Mouse (Mus musculus) G1E-ER4 (cell line): Measurements from ENCODE around the gene Mrpl4. TPM values are rescaled to one million over a fixed set of nuclear protein-coding genes. Genes with fewer than 3 reads are reported as not detected.

Experiments
- GATA1 ChIP-seq: IDR thresholded peaks from one replicate; pipeline ENCODE4 v1.8.0; 2012; ENCODE audit warnings: low read length, inconsistent platforms
- polyA plus RNA-seq: library from polyadenylated mRNA; stranded (reverse); fragments of >175 nt; gene quantifications from 2 replicates; pipeline ENCODE4 v1.2.3, GENCODE M21; 2012

Mrpl4 gene
- polyA plus RNA-seq, 1 experiment: 88.1 TPM

- TF ChIP-seq GATA1: no peak
These were observed 25.4 kb upstream of the Mrpl4 start for GRCm38 (mm10) chr9:20976961-20977689.

- no peak for TF ChIP-seq GATA1
These were observed 24.0 kb upstream of the Mrpl4 start for GRCm38 (mm10) chr9:20978409-20979095.

- TF ChIP-seq GATA1: no peak
These were observed 23.4 kb upstream of the Mrpl4 start for GRCm38 (mm10) chr9:20979181-20979580.

- TF ChIP-seq GATA1: no peak
These were observed 22.8 kb upstream of the Mrpl4 start for GRCm38 (mm10) chr9:20979769-20980168.

GRCm38 (mm10) chr9:20982171-20982570, 20.4 kb upstream of the Mrpl4 start:
- TF ChIP-seq GATA1: no peak

- no peak for TF ChIP-seq GATA1
These were observed 19.4 kb upstream of the Mrpl4 start for GRCm38 (mm10) chr9:20983169-20983568.

GRCm38 (mm10) chr9:20986952-20987686, 15.4 kb upstream of the Mrpl4 start:
- no peak for TF ChIP-seq GATA1

GRCm38 (mm10) chr9:20987953-20988352, 14.6 kb upstream of the Mrpl4 start:
- no peak for TF ChIP-seq GATA1

- no peak for TF ChIP-seq GATA1
These were observed 11.7 kb upstream of the Mrpl4 start for GRCm38 (mm10) chr9:20990861-20991260.

- no peak for TF ChIP-seq GATA1
These were observed 11.0 kb upstream of the Mrpl4 start for GRCm38 (mm10) chr9:20991587-20991986.

GRCm38 (mm10) chr9:20993165-20993898, 9.2 kb upstream of the Mrpl4 start:
- no peak for TF ChIP-seq GATA1

- no peak for TF ChIP-seq GATA1
These were observed 7.5 kb upstream of the Mrpl4 start for GRCm38 (mm10) chr9:20995069-20995468.

GRCm38 (mm10) chr9:20997065-20997464, 5.5 kb upstream of the Mrpl4 start:
- no peak for TF ChIP-seq GATA1

GRCm38 (mm10) chr9:21000811-21001210, 1.7 kb upstream of the Mrpl4 start:
- no peak for TF ChIP-seq GATA1

GRCm38 (mm10) chr9:21001651-21002200, 812 bp upstream of the Mrpl4 start:
- no peak for TF ChIP-seq GATA1
